Mouse (Mus musculus): ENCODE results near the gene Aqp1.

The Aqp1 gene

GRCm38 (mm10) chr6:55356976-55357635, 20.9 kb downstream of the Aqp1 start:
- no peak for DNase-seq (ENCODE audit: low read depth, low spot score)

- DNase-seq (ENCODE audit: low read depth, low spot score) = no peak
Observed at GRCm38 (mm10) chr6:55357636-55358031, 21.4 kb downstream of the Aqp1 start.

- DNase-seq (ENCODE audit: low read depth, low spot score) = no peak
Observed at GRCm38 (mm10) chr6:55358731-55359143, 22.5 kb downstream of the Aqp1 start.

- DNase-seq (ENCODE audit: low read depth, low spot score) = no peak
Observed at GRCm38 (mm10) chr6:55362663-55363062, 26.4 kb downstream of the Aqp1 start.

GRCm38 (mm10) chr6:55367126-55367525, 30.9 kb downstream of the Aqp1 start:
- no peak for DNase-seq (ENCODE audit: low read depth, low spot score)

GRCm38 (mm10) chr6:55370831-55371230, 34.6 kb downstream of the Aqp1 start:
- no peak for DNase-seq (ENCODE audit: low read depth, low spot score)

GRCm38 (mm10) chr6:55376076-55376475, 39.8 kb downstream of the Aqp1 start, which contains the start of gene Ghrhr:
Gene Ghrhr, plus strand, starts transcription at chr6:55376295.
- no peak for DNase-seq (ENCODE audit: low read depth, low spot score)

- DNase-seq (ENCODE audit: low read depth, low spot score) = no peak
Observed at GRCm38 (mm10) chr6:55376511-55376910, 40.3 kb downstream of the Aqp1 start.

GRCm38 (mm10) chr6:55377461-55377860, 41.2 kb downstream of the Aqp1 start:
- DNase-seq (ENCODE audit: low read depth, low spot score) = no peak

GRCm38 (mm10) chr6:55379641-55380335, 43.6 kb downstream of the Aqp1 start:
- no peak for DNase-seq (ENCODE audit: low read depth, low spot score)

- DNase-seq (ENCODE audit: low read depth, low spot score) = no peak
Observed at GRCm38 (mm10) chr6:55381966-55382365, 45.7 kb downstream of the Aqp1 start.

- DNase-seq (ENCODE audit: low read depth, low spot score) = no peak
Observed at GRCm38 (mm10) chr6:55383897-55384296, 47.7 kb downstream of the Aqp1 start.

GRCm38 (mm10) chr6:55384356-55384951, 48.2 kb downstream of the Aqp1 start:
- DNase-seq (ENCODE audit: low read depth, low spot score) = no peak

GRCm38 (mm10) chr6:55388546-55389169, 52.4 kb downstream of the Aqp1 start:
- no peak for DNase-seq (ENCODE audit: low read depth, low spot score)

GRCm38 (mm10) chr6:55389321-55389720, 53.1 kb downstream of the Aqp1 start:
- DNase-seq (ENCODE audit: low read depth, low spot score) = no peak

GRCm38 (mm10) chr6:55391814-55392213, 55.6 kb downstream of the Aqp1 start:
- no peak for DNase-seq (ENCODE audit: low read depth, low spot score)

GRCm38 (mm10) chr6:55392453-55392852, 56.2 kb downstream of the Aqp1 start:
- DNase-seq (ENCODE audit: low read depth, low spot score) = no peak

GRCm38 (mm10) chr6:55394854-55395253, 58.6 kb downstream of the Aqp1 start:
- DNase-seq (ENCODE audit: low read depth, low spot score) = no peak

GRCm38 (mm10) chr6:55396176-55396575, 59.9 kb downstream of the Aqp1 start:
- no peak for DNase-seq (ENCODE audit: low read depth, low spot score)

GRCm38 (mm10) chr6:55396622-55397041, 60.4 kb downstream of the Aqp1 start:
- DNase-seq (ENCODE audit: low read depth, low spot score) = no peak

All from CD4-positive helper T cell, adult 2 months (primary cell).